Mouse (Mus musculus): ENCODE data around the gene Zfp428. TPM values are rescaled to one million over a fixed set of nuclear protein-coding genes. Genes with fewer than 3 reads are reported as not detected.
"Not testable (repeated sequence)": the region's sequence is repeated elsewhere in the genome, so short reads cannot be mapped to it uniquely, and the experiment has no call there.

Zfp428 gene
- polyA plus RNA-seq, 1 experiment from 2014 or later, result 3.2 TPM

- no peak for ATAC-seq (ENCODE audit: low read depth)
- no peaks in the 10 kb centered on the region for H3K9me3 ChIP-seq (replicated peaks; ENCODE audit: control insufficient read depth, low read length)
- no peak overlapping the region for H3K4me3 ChIP-seq (ENCODE audit: low read depth, low read length)
- H3K27me3 ChIP-seq (ENCODE audit: control insufficient read depth, insufficient read depth, low read depth, low read length), result peaks cover 38% of the 10 kb centered on the region
- peaks cover 8% of the 10 kb centered on the region for H3K4me1 ChIP-seq (ENCODE audit: control insufficient read depth, low read depth, low read length)
- no peaks in the 10 kb centered on the region for H3K36me3 ChIP-seq (ENCODE audit: control insufficient read depth, insufficient read depth)
- WGBS (ENCODE audit: insufficient replicate concordance), result 59% methylated on average over 5 of the region's 5 CpGs
- H3K9ac ChIP-seq (ENCODE audit: low read depth, low read length), result no peak overlapping the region
- no peak overlapping the region for H3K4me2 ChIP-seq (ENCODE audit: low read depth, low read length)
- no peak overlapping the region for H3K27ac ChIP-seq (ENCODE audit: low read length)
Observed at GRCm38 (mm10) chr7:24478911-24479310, 27.9 kb upstream of the Zfp428 start.

GRCm38 (mm10) chr7:24479685-24480084 lies 27.1 kb upstream of the Zfp428 start:
- peaks cover 46% of the 10 kb centered on the region for H3K27me3 ChIP-seq (ENCODE audit: control insufficient read depth, insufficient read depth, low read depth, low read length)
- whole genome bisulfite sequencing (ENCODE audit: insufficient replicate concordance), result 68% methylated on average over 2 of the region's 2 CpGs
- H3K4me2 ChIP-seq (ENCODE audit: low read depth, low read length), result no peak overlapping the region

GRCm38 (mm10) chr7:24480121-24480941 lies 26.5 kb upstream of the Zfp428 start:
- H3K4me3 ChIP-seq (ENCODE audit: low read depth, low read length), result no peak overlapping the region
- no peak overlapping the region for H3K4me2 ChIP-seq (ENCODE audit: low read depth, low read length)
- 54% methylated on average over 18 of the region's 18 CpGs for WGBS (ENCODE audit: insufficient replicate concordance)

More at GRCm38 (mm10) chr7:24479685-24480084, 27.1 kb upstream of the Zfp428 start:
- Histone ChIP-seq H3K9me3 (replicated peaks; ENCODE audit: control insufficient read depth, low read length) (no peaks in the 10 kb centered on the region), H3K36me3 (ENCODE audit: control insufficient read depth, insufficient read depth) (no peaks in the 10 kb centered on the region), H3K27ac (ENCODE audit: low read length) (no peak overlapping the region), H3K4me1 (ENCODE audit: control insufficient read depth, low read depth, low read length) (peaks cover 8% of the 10 kb centered on the region), H3K9ac (ENCODE audit: low read depth, low read length) (no peak overlapping the region), H3K4me3 (ENCODE audit: low read depth, low read length) (no peak overlapping the region)
- ATAC-seq (ENCODE audit: low read depth), result no peak

GRCm38 (mm10) chr7:24480986-24481473 lies 25.8 kb upstream of the Zfp428 start:
- peaks cover 46% of the 10 kb centered on the region for H3K27me3 ChIP-seq (ENCODE audit: control insufficient read depth, insufficient read depth, low read depth, low read length)
- 9% methylated on average over 14 of the region's 14 CpGs for WGBS (ENCODE audit: insufficient replicate concordance)
- no peaks in the 10 kb centered on the region for H3K36me3 ChIP-seq (ENCODE audit: control insufficient read depth, insufficient read depth)
- no peaks in the 10 kb centered on the region for H3K9me3 ChIP-seq (replicated peaks; ENCODE audit: control insufficient read depth, low read length)
- no peak overlapping the region for H3K27ac ChIP-seq (ENCODE audit: low read length)
- no peak for ATAC-seq (ENCODE audit: low read depth)
- no peak overlapping the region for H3K9ac ChIP-seq (ENCODE audit: low read depth, low read length)
- H3K4me2 ChIP-seq (ENCODE audit: low read depth, low read length), result peak overlapping the region; percentile 77
- H3K4me1 ChIP-seq (ENCODE audit: control insufficient read depth, low read depth, low read length), result peaks cover 8% of the 10 kb centered on the region
- no peak overlapping the region; the same call in 1 of the 2 replicates for H3K4me3 ChIP-seq (ENCODE audit: low read depth, low read length)

More at GRCm38 (mm10) chr7:24480121-24480941, 26.5 kb upstream of the Zfp428 start:
- no peak for ATAC-seq (ENCODE audit: low read depth)
- no peak overlapping the region for H3K9ac ChIP-seq (ENCODE audit: low read depth, low read length)
- H3K36me3 ChIP-seq (ENCODE audit: control insufficient read depth, insufficient read depth), result no peaks in the 10 kb centered on the region
- peaks cover 46% of the 10 kb centered on the region for H3K27me3 ChIP-seq (ENCODE audit: control insufficient read depth, insufficient read depth, low read depth, low read length)
- H3K27ac ChIP-seq (ENCODE audit: low read length), result no peak overlapping the region
- peaks cover 8% of the 10 kb centered on the region for H3K4me1 ChIP-seq (ENCODE audit: control insufficient read depth, low read depth, low read length)
- no peaks in the 10 kb centered on the region for H3K9me3 ChIP-seq (replicated peaks; ENCODE audit: control insufficient read depth, low read length)

GRCm38 (mm10) chr7:24481474-24482207 lies 25.2 kb upstream of the Zfp428 start, which contains the start of gene Cadm4:
Gene Cadm4, plus strand, starts transcription at chr7:24482023.
- Histone ChIP-seq H3K4me2 (ENCODE audit: low read depth, low read length) (peak within 1 kb of the TSS; percentile 77), H3K4me1 (ENCODE audit: control insufficient read depth, low read depth, low read length) (peaks cover 8% of the 10 kb centered on the region), H3K27me3 (ENCODE audit: control insufficient read depth, insufficient read depth, low read depth, low read length) (peaks cover 46% of the 10 kb centered on the region), H3K4me3 (ENCODE audit: low read depth, low read length) (peak within 1 kb of the TSS; percentile 54), H3K36me3 (ENCODE audit: control insufficient read depth, insufficient read depth) (no peaks in the 10 kb centered on the region), H3K9me3 (replicated peaks; ENCODE audit: control insufficient read depth, low read length) (no peaks in the 10 kb centered on the region), H3K9ac (ENCODE audit: low read depth, low read length) (no peak within 1 kb of the TSS), H3K27ac (ENCODE audit: low read length) (no peak within 1 kb of the TSS)
- ATAC-seq (ENCODE audit: low read depth), result peak; percentile 83
- WGBS (ENCODE audit: insufficient replicate concordance), result under 1% methylated on average over 70 of the region's 83 CpGs

- ATAC-seq (ENCODE audit: low read depth), result no peak
- 4% methylated on average over 20 of the region's 38 CpGs for WGBS (ENCODE audit: insufficient replicate concordance)
- peaks cover 46% of the 10 kb centered on the region for H3K27me3 ChIP-seq (ENCODE audit: control insufficient read depth, insufficient read depth, low read depth, low read length)
- no peaks in the 10 kb centered on the region for H3K9me3 ChIP-seq (replicated peaks; ENCODE audit: control insufficient read depth, low read length)
- peak overlapping the region; percentile 54 for H3K4me3 ChIP-seq (ENCODE audit: low read depth, low read length)
- H3K9ac ChIP-seq (ENCODE audit: low read depth, low read length), result no peak overlapping the region
- peaks cover 8% of the 10 kb centered on the region for H3K4me1 ChIP-seq (ENCODE audit: control insufficient read depth, low read depth, low read length)
- H3K36me3 ChIP-seq (ENCODE audit: control insufficient read depth, insufficient read depth), result no peaks in the 10 kb centered on the region
- H3K4me2 ChIP-seq (ENCODE audit: low read depth, low read length), result peak overlapping the region; percentile 77
- H3K27ac ChIP-seq (ENCODE audit: low read length), result no peak overlapping the region
Observed at GRCm38 (mm10) chr7:24482208-24483020, 24.4 kb upstream of the Zfp428 start.

- 40% methylated on average over 6 of the region's 6 CpGs for WGBS (ENCODE audit: insufficient replicate concordance)
- H3K27me3 ChIP-seq (ENCODE audit: control insufficient read depth, insufficient read depth, low read depth, low read length), result peaks cover 46% of the 10 kb centered on the region
- not testable (repeated sequence) for H3K9ac ChIP-seq (ENCODE audit: low read depth, low read length); H3K9me3 ChIP-seq (replicated peaks; ENCODE audit: control insufficient read depth, low read length); ATAC-seq (ENCODE audit: low read depth); H3K36me3 ChIP-seq (ENCODE audit: control insufficient read depth, insufficient read depth); H3K27ac ChIP-seq (ENCODE audit: low read length); H3K4me2 ChIP-seq (ENCODE audit: low read depth, low read length); H3K4me3 ChIP-seq (ENCODE audit: low read depth, low read length); H3K4me1 ChIP-seq (ENCODE audit: control insufficient read depth, low read depth, low read length)
Observed at GRCm38 (mm10) chr7:24483291-24483690, 23.5 kb upstream of the Zfp428 start.

- Histone ChIP-seq H3K4me3 (ENCODE audit: low read depth, low read length) (no peak overlapping the region), H3K4me1 (ENCODE audit: control insufficient read depth, low read depth, low read length) (peaks cover 8% of the 10 kb centered on the region), H3K27me3 (ENCODE audit: control insufficient read depth, insufficient read depth, low read depth, low read length) (peaks cover 40% of the 10 kb centered on the region), H3K9me3 (replicated peaks; ENCODE audit: control insufficient read depth, low read length) (no peaks in the 10 kb centered on the region), H3K36me3 (ENCODE audit: control insufficient read depth, insufficient read depth) (no peaks in the 10 kb centered on the region), H3K9ac (ENCODE audit: low read depth, low read length) (no peak overlapping the region), H3K4me2 (ENCODE audit: low read depth, low read length) (no peak overlapping the region), H3K27ac (ENCODE audit: low read length) (no peak overlapping the region)
- ATAC-seq (ENCODE audit: low read depth), result no peak
- WGBS (ENCODE audit: insufficient replicate concordance), result 55% methylated on average over 9 of the region's 9 CpGs
Observed at GRCm38 (mm10) chr7:24485481-24485880, 21.3 kb upstream of the Zfp428 start.

Measured in liver, embryonic 16.5 days (tissue).